Mouse (Mus musculus) gonadal fat pad, adult 2 months (tissue): ENCODE results near the gene Gm15319. TPM values are rescaled to one million over a fixed set of nuclear protein-coding genes. Genes with fewer than 3 reads are reported as not detected.
"Not testable (repeated sequence)": the region's sequence is repeated elsewhere in the genome, so short reads cannot be mapped to it uniquely, and the experiment has no call there.

Experiments
- DNase-seq: peaks from one replicate; pipeline ENCODE4 v3.0.0-alpha.2; 2012; ENCODE audit warnings: low read depth
- polyA plus RNA-seq: library from polyadenylated mRNA; depleted of rRNA; stranded (reverse); fragments of >200 nt; gene quantifications from 2 replicates; pipeline ENCODE4 v1.2.3, GENCODE M21; 2012

Gm15319 gene
- polyA plus RNA-seq, 1 experiment: 0.05 TPM

DNA sequence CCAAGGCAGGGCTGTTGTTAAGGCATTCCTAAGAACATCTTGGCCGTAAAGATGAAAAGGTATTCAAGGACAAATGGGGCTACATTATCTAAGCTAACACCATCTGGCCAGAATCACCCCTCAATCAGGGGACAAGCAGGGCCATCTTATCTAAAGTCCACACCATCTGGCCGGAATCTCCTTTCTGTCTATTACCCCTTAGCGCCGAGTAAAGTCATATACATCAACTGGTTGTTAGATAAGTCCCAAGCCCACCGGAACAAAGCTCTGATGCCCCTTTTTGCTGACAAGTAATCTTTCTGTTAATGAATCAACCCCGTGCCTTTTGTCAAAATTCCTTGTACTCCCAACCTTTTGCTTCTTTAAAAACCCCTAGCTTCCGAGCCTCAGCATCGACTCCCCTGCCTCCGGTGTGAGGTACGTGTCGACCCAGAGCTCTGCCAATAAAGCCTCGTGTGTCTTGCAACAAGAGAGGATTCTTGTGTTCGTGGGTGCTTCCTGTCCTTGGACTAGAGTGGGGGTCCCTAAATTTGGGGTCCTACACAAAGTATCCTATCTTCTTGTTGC lies 65.0 kb downstream of the Gm15319 start:
- not testable (repeated sequence) for DNase-seq

DNA sequence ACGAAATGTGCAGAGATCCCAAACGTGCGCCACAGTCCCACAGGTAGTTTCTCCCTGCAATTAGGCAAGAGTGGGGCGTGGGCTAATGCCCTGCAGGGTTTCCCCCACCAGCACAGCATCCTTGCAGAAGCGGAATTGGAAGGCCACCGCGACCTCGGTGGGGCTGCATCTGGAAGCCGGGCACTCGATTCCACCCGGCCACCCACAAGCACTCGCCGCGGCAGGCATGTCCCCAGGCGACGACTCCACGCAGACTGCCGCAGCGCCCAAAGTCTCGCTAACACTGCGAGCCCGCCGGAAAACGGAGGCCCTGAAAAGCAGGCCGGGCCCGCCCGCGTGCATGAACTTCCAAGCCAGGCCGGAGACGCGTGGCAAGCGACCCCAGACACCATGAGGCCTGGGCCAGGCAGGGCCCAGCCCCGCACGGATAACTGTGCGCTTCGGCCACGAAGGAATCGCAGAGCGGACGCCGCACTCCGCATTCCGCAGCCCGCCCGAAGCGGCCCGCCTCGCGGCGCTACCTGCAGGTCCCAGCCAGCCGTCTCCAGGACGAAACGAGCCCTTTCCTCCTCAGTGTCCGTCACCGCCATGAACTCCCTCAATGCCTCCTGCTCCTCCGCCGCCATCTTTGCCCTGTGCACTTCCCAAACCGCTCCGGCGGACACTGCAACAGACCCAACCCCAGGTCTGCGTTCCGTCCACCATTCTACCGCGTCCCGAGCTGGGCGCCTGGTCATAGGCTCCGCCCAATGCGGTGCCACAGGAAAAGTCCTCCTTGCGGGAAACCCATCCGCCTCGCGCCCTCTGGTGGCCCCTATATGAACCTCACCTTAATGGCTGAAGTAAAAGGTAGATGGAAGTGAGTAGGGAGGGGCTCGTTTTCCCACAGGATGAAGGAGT lies 66.0 kb downstream of the Gm15319 start:
- peak; percentile 28 for DNase-seq

DNA sequence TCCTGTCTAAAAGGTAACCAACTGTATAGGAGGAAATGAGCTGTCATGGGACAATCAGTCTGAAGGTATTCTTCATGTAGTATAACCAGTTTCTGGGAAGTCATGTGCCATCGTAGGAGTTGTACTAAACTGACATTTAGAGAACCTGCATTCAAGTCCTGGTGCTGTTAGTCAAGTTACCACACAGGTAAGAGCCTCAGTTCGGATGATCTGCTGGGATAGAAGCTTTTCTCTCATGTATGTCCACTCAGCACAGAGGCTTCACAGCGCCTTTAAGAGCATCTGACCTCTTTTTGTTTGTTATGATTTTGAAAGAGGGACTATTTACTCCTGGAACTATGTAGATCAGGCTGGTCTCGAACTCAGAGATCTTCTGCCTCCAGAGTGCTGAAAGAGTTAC lies 67.1 kb downstream of the Gm15319 start:
- DNase-seq: not testable (repeated sequence)

DNA sequence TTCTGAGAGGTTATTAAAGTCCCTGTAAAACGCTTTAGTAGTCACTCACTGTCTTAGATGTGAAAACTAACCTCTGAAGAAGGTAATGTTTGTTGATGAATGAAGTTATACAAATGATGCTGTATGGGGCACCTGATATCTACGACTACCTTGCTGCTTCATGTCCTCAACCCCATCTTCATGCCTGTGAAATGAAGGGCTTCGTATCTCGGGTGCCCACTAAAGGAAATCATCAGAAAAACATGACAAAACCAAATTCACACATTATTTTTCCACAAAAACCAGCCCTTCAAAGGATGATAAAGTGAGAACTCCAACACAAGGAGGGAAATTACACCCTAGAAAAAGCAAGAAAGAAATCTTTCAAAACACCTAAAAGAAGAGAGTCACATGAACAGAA lies 68.2 kb downstream of the Gm15319 start:
- DNase-seq: not testable (repeated sequence)

DNA sequence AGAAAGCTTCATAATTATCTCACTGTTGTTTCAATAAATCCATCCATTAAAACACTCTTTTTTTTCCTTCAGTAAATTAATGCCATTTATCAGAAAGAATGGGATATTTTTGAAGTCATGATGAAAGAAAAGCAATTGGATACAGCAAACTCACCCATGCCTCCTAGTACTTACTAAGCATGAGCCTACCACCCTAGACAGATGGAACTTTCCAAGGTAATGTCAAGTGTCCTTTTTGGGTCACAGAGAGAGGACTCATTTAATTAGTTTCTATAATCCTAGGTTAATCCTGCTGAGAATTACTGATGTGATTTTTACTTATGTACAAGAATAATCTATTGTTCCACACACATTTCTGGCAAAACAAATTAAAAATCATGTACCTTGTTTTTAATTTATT lies 69.0 kb downstream of the Gm15319 start:
- not testable (repeated sequence) for DNase-seq

DNA sequence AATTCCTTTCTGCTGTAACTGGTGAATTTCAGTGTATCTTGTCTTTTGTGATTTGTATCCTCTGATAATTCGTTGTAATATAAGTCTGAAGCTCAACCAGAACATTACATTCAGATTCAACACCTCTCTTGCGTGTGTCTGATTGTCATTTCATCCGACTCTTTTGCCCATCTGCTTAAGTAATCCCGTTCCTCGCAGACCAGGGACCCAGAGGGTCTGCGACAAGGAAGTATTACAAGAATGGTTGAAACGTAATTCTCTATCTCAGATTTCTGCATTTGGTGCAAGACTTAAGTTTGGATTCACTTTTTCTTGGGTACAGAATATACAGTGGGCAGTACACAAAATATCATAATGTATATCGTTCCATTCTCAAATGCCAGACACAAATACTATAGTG lies 73.0 kb downstream of the Gm15319 start:
- DNase-seq: not testable (repeated sequence)

DNA sequence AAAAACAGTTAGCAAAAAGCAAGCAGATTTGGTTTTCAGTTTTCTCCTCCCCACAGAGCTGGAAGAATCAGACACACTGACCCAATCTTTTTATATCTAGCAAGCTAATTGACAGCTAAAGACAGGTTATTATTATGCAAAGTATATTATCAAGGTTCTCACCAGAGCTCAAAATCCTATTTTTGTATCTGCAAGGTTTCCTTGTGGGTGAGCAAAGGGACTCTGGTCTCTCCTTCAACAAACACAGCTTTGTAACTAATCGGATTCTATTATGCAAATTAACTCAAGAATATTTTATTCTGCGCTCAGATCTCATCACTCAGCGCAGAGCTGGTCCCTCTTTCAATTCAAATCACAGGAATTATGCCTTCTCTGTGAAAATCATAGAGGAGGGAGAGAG lies 74.1 kb downstream of the Gm15319 start:
- not testable (repeated sequence) for DNase-seq

DNA sequence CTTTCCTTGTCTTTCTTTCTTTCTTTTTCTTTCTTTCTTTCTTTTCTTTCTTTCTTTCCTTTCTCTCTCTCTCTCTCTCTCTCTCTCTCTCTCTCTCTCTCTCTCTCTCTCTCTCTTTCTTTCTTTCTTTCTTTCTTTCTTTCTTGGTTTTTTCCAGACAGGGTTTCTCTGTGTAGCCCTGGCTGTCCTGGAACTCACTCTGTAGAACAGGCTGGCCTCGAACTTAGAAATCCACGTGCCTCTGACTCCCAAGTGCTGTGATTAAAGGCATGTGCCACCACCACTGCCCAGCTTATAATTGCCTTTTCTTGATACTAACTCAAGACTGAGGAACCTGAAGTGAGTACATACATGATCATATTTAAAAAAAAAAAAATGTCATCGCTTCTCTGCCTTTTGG lies 75.3 kb downstream of the Gm15319 start:
- not testable (repeated sequence) for DNase-seq
